Mouse (Mus musculus) CH12.LX (cell line): ENCODE measurements around the gene Fcf1. TPM values are rescaled to one million over a fixed set of nuclear protein-coding genes. Genes with fewer than 3 reads are reported as not detected.

Source experiments
- DNase-seq: peaks from one replicate; pipeline ENCODE4 v3.0.0-alpha.2; 2013; ENCODE audit errors: extremely low read depth
- H3K27ac ChIP-seq: 2 replicates; pipeline ENCODE4 v1.5.1; 2012; ENCODE audit warnings: low read depth, mild to moderate bottlenecking, control low read depth, moderate library complexity; ENCODE audit not compliant: insufficient read depth
- H3K27me3 ChIP-seq: replicated peaks from 2 replicates; pipeline ENCODE3; 2012; ENCODE audit warnings: inconsistent platforms
- H3K36me3 ChIP-seq, 2 experiments: replicated peaks in 1 of 2; 2 replicates each; pipeline versions ENCODE3 to v1.6.1; 2012; ENCODE audit warnings: inconsistent platforms in 1 of 2, low read length in 1 of 2, mild to moderate bottlenecking in 1 of 2, mixed read lengths in 1 of 2, moderate library complexity in 1 of 2; ENCODE audit not compliant: control insufficient read depth in 1 of 2, insufficient read depth in 1 of 2
- H3K4me1 ChIP-seq, 2 experiments: 2 replicates each; pipeline ENCODE4 v1.6.1; 2012; ENCODE audit warnings: inconsistent platforms in 1 of 2, moderate library complexity in 1 of 2; ENCODE audit not compliant: insufficient read depth in 2 of 2, control insufficient read depth in 1 of 2
- H3K4me2 ChIP-seq: 2 replicates; pipeline ENCODE4 v1.6.1; 2012; ENCODE audit warnings: low read depth, mild to moderate bottlenecking, control low read depth; ENCODE audit not compliant: poor library complexity, insufficient read depth, severe bottlenecking
- H3K4me3 ChIP-seq, 3 experiments: fragments of 150-350 bp in 1 of 3; sonication (generic) in 1 of 3; replicated peaks in 1 of 3; 2 replicates each; pipeline versions ENCODE3 to v1.5.1; 2011 to 2012; ENCODE audit warnings: low read depth in 2 of 3, low read length in 2 of 3, mild to moderate bottlenecking in 2 of 3, moderate library complexity in 2 of 3, control low read depth in 1 of 3, improper control_type of control experiment in 1 of 3, inconsistent platforms in 1 of 3, mixed read lengths in 1 of 3; ENCODE audit not compliant: poor library complexity in 1 of 3
- H3K79me2 ChIP-seq: replicated peaks from 2 replicates; pipeline ENCODE4 v1.6.1; 2012; ENCODE audit warnings: mild to moderate bottlenecking, moderate library complexity; ENCODE audit not compliant: control insufficient read depth, poor library complexity, insufficient read depth, severe bottlenecking; ENCODE audit errors: extremely low read depth
- H3K9ac ChIP-seq: 2 replicates; pipeline ENCODE4 v1.6.1; 2012; ENCODE audit warnings: low read depth, mild to moderate bottlenecking, control low read depth, moderate library complexity; ENCODE audit not compliant: insufficient read depth
- H3K9me3 ChIP-seq: replicated peaks from 2 replicates; pipeline ENCODE3; 2012; ENCODE audit warnings: low read length, inconsistent platforms, mixed read lengths
- BHLHE40 ChIP-seq: IDR thresholded peaks from 2 replicates; pipeline ENCODE4 v1.6.1; 2011; ENCODE audit warnings: mild to moderate bottlenecking, low read depth, low read length, improper control_type of control experiment
- CHD2 ChIP-seq: IDR thresholded peaks from 2 replicates; pipeline ENCODE4 v1.6.1; 2011; ENCODE audit warnings: low read length, improper control_type of control experiment
- CTCF ChIP-seq, 2 experiments: IDR thresholded peaks in 1 of 2; conservative IDR thresholded peaks in 1 of 2; 2 replicates each; pipeline ENCODE4 v1.5.1; 2011 to 2012; ENCODE audit warnings: low read depth in 2 of 2, low read length in 2 of 2, improper control_type of control experiment in 1 of 2, inconsistent platforms in 1 of 2, mild to moderate bottlenecking in 1 of 2, moderate library complexity in 1 of 2
- E2F4 ChIP-seq: IDR thresholded peaks from 2 replicates; pipeline ENCODE4 v1.6.1; 2011; ENCODE audit warnings: low read depth, low read length, improper control_type of control experiment; ENCODE audit not compliant: insufficient replicate concordance
- ELF1 ChIP-seq: IDR thresholded peaks from 2 replicates; pipeline ENCODE4 v1.6.1; 2014; ENCODE audit warnings: low read depth, mild to moderate bottlenecking, inconsistent platforms, low read length, improper control_type of control experiment
- IRF4 ChIP-seq: IDR thresholded peaks from 2 replicates; pipeline ENCODE4 v1.6.1; 2014; ENCODE audit warnings: low read depth, mild to moderate bottlenecking, inconsistent platforms, low read length, improper control_type of control experiment
- JUN ChIP-seq: IDR thresholded peaks from 2 replicates; pipeline ENCODE4 v1.6.1; 2011; ENCODE audit warnings: low read depth, mild to moderate bottlenecking, low read length, improper control_type of control experiment, moderate library complexity; ENCODE audit not compliant: insufficient read depth
- JUND ChIP-seq: conservative IDR thresholded peaks from 2 replicates; pipeline ENCODE4 v1.6.1; 2011; ENCODE audit warnings: low read depth, low read length, improper control_type of control experiment
- KAT2A ChIP-seq: IDR thresholded peaks from 2 replicates; pipeline ENCODE4 v1.6.1; 2012; ENCODE audit warnings: low read length, improper control_type of control experiment, inconsistent platforms; ENCODE audit not compliant: insufficient replicate concordance
- MAFK ChIP-seq: IDR thresholded peaks from 2 replicates; pipeline ENCODE4 v1.6.1; 2011; ENCODE audit warnings: low read length, improper control_type of control experiment; ENCODE audit not compliant: insufficient replicate concordance
- MAX ChIP-seq: IDR thresholded peaks from 2 replicates; pipeline ENCODE4 v1.6.1; 2011; ENCODE audit warnings: low read length, improper control_type of control experiment
- MAZ ChIP-seq: IDR thresholded peaks from 2 replicates; pipeline ENCODE4 v1.6.1; 2012; ENCODE audit warnings: low read depth, mild to moderate bottlenecking, inconsistent platforms, low read length, improper control_type of control experiment, moderate library complexity
- MEF2A ChIP-seq: IDR thresholded peaks from 2 replicates; pipeline ENCODE4 v1.6.1; 2014; ENCODE audit warnings: low read depth, mild to moderate bottlenecking, inconsistent platforms, low read length, improper control_type of control experiment, borderline replicate concordance
- NELFE ChIP-seq: IDR thresholded peaks from 2 replicates; pipeline ENCODE4 v1.6.1; 2011; ENCODE audit warnings: low read depth, low read length, improper control_type of control experiment
- NRF1 ChIP-seq: IDR thresholded peaks from 2 replicates; pipeline ENCODE4 v1.6.1; 2014; ENCODE audit warnings: low read depth, mild to moderate bottlenecking, inconsistent platforms, low read length, improper control_type of control experiment, moderate library complexity
- RAD21 ChIP-seq: IDR thresholded peaks from 2 replicates; pipeline ENCODE4 v1.6.1; 2011; ENCODE audit warnings: low read depth, mild to moderate bottlenecking, low read length, improper control_type of control experiment, moderate library complexity
- SIN3A ChIP-seq: IDR thresholded peaks from 2 replicates; pipeline ENCODE4 v1.6.1; 2012; ENCODE audit warnings: low read length, improper control_type of control experiment, inconsistent platforms
- SMC3 ChIP-seq: IDR thresholded peaks from 2 replicates; pipeline ENCODE4 v1.6.1; 2011; ENCODE audit warnings: low read depth, low read length, improper control_type of control experiment
- TBP ChIP-seq: conservative IDR thresholded peaks from 2 replicates; pipeline ENCODE4 v1.6.1; 2011; ENCODE audit warnings: low read depth, low read length, improper control_type of control experiment
- TCF12 ChIP-seq: IDR thresholded peaks from 2 replicates; pipeline ENCODE4 v1.6.1; 2014; ENCODE audit warnings: low read depth, mild to moderate bottlenecking, inconsistent platforms, low read length, improper control_type of control experiment
- UBTF ChIP-seq: IDR thresholded peaks from 2 replicates; pipeline ENCODE4 v1.6.1; 2012; ENCODE audit warnings: low read depth, mild to moderate bottlenecking, inconsistent platforms, low read length, improper control_type of control experiment, moderate library complexity
- USF1 ChIP-seq: IDR thresholded peaks from 2 replicates; pipeline ENCODE4 v1.6.1; 2014; ENCODE audit warnings: low read depth, mild to moderate bottlenecking, inconsistent platforms, low read length, improper control_type of control experiment
- USF2 ChIP-seq: conservative IDR thresholded peaks from 2 replicates; pipeline ENCODE4 v1.6.1; 2011; ENCODE audit warnings: low read depth, low read length, improper control_type of control experiment
- ZC3H11A ChIP-seq: IDR thresholded peaks from 2 replicates; pipeline ENCODE4 v1.6.1; 2012; ENCODE audit warnings: low read depth, mild to moderate bottlenecking, inconsistent platforms, low read length, improper control_type of control experiment
- ZMIZ1 ChIP-seq: IDR thresholded peaks from 2 replicates; pipeline ENCODE4 v1.6.1; 2012; ENCODE audit warnings: low read depth, mild to moderate bottlenecking, inconsistent platforms, low read length, improper control_type of control experiment
- dilution Hi-C: fragments of 300-500 bp; cut with MboI; formaldehyde crosslinking; loops from 2 replicates; pipeline ENCODE4 v1.14.3; 2020; ENCODE audit warnings: low sequenced_read_pairs; ENCODE audit not compliant: extremely low pct_unique_long_range_greater_than_20kb, extremely low pct_ligation_motif_present
- in situ Hi-C: fragments of 300-500 bp; cut with MboI; formaldehyde crosslinking; loops from 3 replicates; pipeline ENCODE4 v1.14.3; 2019; ENCODE audit warnings: low sequenced_read_pairs, low pct_ligation_motif_present, low pct_unique_long_range_greater_than_20kb, mixed read lengths
- polyA plus RNA-seq: library from polyadenylated mRNA; unstranded; fragments of >175 nt; gene quantifications from 2 replicates; pipeline ENCODE4 v1.2.1, GENCODE M21; 2012; ENCODE audit warnings: low read depth; ENCODE audit not compliant: insufficient read length
- total RNA-seq, 2 experiments: library from RNA; depleted of rRNA; stranded (reverse); fragments of 300-350 nt in 1 of 2; fragments of >200 nt in 1 of 2; gene quantifications; 2 replicates each; pipeline ENCODE4 v1.2.3; 2012 to 2014

Fcf1 gene
- total and polyA plus RNA-seq, 3 experiments = 152 to 273 (median 265) TPM

DNA sequence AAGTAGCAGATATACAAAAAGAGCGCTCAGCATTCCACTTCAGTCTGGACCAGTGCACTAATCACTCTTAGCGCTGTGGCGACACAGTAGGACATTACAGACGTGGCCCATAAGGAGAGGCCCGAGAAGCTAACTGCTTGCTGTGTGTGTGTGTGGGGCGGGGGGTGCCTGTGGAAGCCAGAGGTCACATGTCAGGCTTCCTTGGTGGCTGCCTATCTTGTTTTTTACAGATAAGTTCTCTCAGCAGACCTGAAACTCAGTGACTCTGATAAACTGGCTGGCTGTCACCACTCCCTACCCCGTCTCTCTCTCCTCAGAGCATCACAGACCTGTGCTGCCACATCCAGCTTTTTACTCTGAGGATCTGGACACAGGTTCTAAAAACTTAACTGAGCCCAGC lies 8.1 kb upstream of the Fcf1 start:
- no peak for DNase-seq
- H3K27me3 ChIP-seq = no peaks in the 10 kb centered on the region
- no peak overlapping the region for H3K27ac ChIP-seq
- TF ChIP-seq TCF12 (no peak), MEF2A (no peak), ZC3H11A (no peak), NRF1 (no peak), E2F4 (no peak), BHLHE40 (no peak), TBP (no peak), MAFK (no peak), JUND (no peak), UBTF (no peak), USF1 (no peak), ELF1 (no peak), USF2 (no peak), RAD21 (no peak), MAX (no peak), CHD2 (no peak), ZMIZ1 (no peak), CTCF (conservative IDR thresholded peaks at IDR 0.05 in 1 of 2, IDR thresholded peaks at IDR 0.05 in 1 of 2; ENCODE audit: low read depth in 2 of 2, low read length in 2 of 2) (no peak), JUN (no peak), SIN3A (no peak)
- TF ChIP-seq, all 38 proteins: peak for 0
- dilution Hi-C loops (no loop called here), in situ Hi-C loops (no loop called here)
- Histone ChIP-seq H3K9ac (no peak overlapping the region), H3K36me3 (peaks cover 10 to 41% of the 10 kb centered on the region in 2 experiments), H3K79me2 (peaks cover 5% of the 10 kb centered on the region), H3K4me1 (peaks cover 12 to 24% of the 10 kb centered on the region in 2 experiments), H3K4me3 (no peak overlapping the region), H3K4me2 (no peak overlapping the region), H3K9me3 (peaks cover 3% of the 10 kb centered on the region)

DNA sequence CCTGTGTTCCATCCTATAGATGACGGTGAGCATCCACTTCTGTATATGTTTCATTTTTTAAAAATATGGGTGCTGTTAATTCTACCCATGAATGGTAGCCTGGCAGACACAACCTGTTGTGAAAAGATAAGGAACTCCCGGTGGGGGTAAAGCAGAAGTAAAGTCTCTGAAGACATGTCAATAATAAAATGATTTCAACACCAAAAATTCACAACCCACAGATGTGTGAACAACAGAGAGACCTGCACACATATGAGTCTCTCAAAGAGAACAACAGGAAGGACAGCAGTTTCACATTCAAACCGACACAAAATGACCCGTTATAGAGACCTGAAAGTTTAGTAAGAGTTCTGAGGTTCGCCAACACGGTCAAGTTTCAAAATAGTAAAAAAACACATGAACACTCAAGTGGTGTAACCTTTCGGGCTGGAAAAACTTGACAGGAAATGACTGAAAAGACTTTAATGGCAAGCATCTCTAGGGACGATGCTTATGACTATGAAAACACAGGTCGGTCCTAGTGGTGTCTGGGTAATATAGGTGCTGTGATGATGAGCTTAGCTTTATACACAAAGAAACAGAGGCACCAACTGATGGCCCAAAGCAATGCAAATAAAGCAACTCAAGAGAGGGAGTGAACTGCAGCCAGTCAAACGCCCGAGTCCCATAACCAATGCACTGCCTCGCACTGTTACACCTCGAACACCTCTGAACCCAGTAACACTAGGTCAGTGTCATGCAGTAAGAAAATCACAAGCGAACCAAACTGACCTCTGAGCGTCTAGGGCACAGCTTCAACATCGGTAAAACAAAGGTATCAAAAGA lies 1.7 kb upstream of the Fcf1 start:
- in situ Hi-C loops = no loop called here
- Histone ChIP-seq H3K4me2 (peak overlapping the region; percentile 97), H3K9ac (peak overlapping the region; percentile 92), H3K36me3 (peaks cover 18 to 32% of the 10 kb centered on the region in 2 experiments), H3K9me3 (no peaks in the 10 kb centered on the region), H3K27ac (peak overlapping the region; percentile 24), H3K27me3 (no peaks in the 10 kb centered on the region), H3K79me2 (peaks cover 45% of the 10 kb centered on the region), H3K4me1 (peaks cover 2 to 15% of the 10 kb centered on the region in 2 experiments; a peak in 2 of 4 replicates), H3K4me3 (peak overlapping the region; percentile 75 to 95 (median 81))
- dilution Hi-C loops = no loop called here
- DNase-seq = peak; percentile 28
- TF ChIP-seq KAT2A = no peak
- TF ChIP-seq CTCF (conservative IDR thresholded peaks at IDR 0.05 in 1 of 2, IDR thresholded peaks at IDR 0.05 in 1 of 2; ENCODE audit: low read depth in 2 of 2, low read length in 2 of 2) = no peak
- TF ChIP-seq TCF12 = no peak
- no peak for TF ChIP-seq MAZ
- TF ChIP-seq SMC3 = no peak
- no peak for TF ChIP-seq SIN3A
- no peak for TF ChIP-seq IRF4
- TF ChIP-seq NELFE = no peak
